Mouse (Mus musculus): ENCODE results near the gene Pigb. TPM values are rescaled to one million over a fixed set of nuclear protein-coding genes. Genes with fewer than 3 reads are reported as not detected.
"Not testable (repeated sequence)": the region's sequence is repeated elsewhere in the genome, so short reads cannot be mapped to it uniquely, and the experiment has no call there.

Gene Pigb
- 10 to 100 TPM; 11.0 to 13.8 TPM for total RNA-seq (2021)
- long read RNA-seq, experiment 1, partial matches to known transcripts: 0 of 3 reads
- long read RNA-seq, experiment 1, other reads (novel, unspliced or antisense): 0 of 3 reads
- long read RNA-seq, experiment 2, partial matches to known transcripts: 1 of 6 reads
- long read RNA-seq, experiment 2, other reads (novel, unspliced or antisense): 4 of 6 reads

DNA sequence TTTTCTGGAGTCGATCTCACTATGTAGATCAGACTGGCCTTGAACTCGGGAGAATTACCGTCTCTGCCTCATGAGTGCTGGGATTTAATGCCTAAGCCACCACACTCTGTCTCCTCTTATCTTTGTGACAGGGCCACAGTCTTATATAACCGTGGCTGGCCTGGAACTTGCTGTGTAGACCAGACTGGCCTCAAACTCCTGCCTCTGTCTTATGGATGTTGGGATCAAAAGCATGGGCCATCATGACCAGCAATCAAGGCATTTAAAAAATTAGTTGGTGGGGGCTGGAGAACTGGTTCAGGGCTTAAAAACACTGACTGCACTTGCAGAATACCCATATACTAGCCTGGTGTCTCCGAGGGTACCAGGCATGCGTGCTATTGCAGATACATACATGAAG lies at the start of gene Pigb:
Pigb (minus strand) TSS at position 299 of the 400 bp plus-strand sequence.
- DNase-seq (ENCODE audit: low spot score in 2 of 2): no peak

GRCm38 (mm10) chr9:73089222-73089920 lies 49.2 kb upstream of the Pigb start:
- DNase-seq (ENCODE audit: low spot score in 2 of 2): no peak

DNA sequence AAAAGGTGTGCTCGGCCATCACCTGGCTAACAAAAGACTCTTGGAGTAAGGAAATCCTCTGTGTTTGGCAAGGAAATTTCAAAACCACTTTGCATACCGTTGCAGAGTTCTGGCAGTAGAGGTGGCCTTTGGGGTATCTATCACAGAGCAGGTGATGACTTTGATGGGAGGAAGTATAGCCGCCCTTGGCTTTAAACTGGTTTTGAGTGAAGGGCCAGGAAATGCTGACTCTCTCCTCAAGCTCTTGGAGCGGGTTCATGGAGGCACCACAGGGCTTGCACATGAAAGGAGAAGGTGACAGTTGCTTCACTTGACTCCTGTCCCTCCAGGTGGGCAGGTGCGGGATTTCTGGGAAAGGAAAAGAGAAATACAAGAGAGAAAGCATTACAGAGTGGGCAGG lies 47.4 kb upstream of the Pigb start:
- no peak for DNase-seq (ENCODE audit: low spot score in 2 of 2)

- no peak for DNase-seq (ENCODE audit: low spot score in 2 of 2)
Observed at GRCm38 (mm10) chr9:73087121-73087520, 46.9 kb upstream of the Pigb start.

DNA sequence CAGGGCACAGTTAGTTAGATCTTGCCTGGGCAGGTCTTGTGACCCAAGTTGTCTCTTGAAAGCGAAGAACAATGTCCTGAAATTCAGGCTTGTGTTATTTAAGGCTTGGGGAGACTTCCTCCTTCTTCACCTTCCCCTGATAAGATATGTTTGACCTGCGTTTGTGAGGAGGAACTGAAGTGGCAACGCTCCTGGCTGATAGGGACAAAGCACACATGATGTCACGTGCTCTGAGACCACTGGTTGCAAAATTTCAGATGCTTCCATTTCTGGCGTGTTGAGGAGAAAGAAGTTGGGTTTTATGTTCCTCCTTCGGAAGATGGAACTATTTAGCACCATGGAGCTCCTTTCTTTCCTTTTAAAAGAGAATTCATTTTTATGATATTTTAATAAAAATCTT lies 45.7 kb upstream of the Pigb start:
- DNase-seq (ENCODE audit: low spot score in 2 of 2): no peak

GRCm38 (mm10) chr9:73083956-73084355 lies 43.8 kb upstream of the Pigb start:
- DNase-seq (ENCODE audit: low spot score in 2 of 2): no peak

DNA sequence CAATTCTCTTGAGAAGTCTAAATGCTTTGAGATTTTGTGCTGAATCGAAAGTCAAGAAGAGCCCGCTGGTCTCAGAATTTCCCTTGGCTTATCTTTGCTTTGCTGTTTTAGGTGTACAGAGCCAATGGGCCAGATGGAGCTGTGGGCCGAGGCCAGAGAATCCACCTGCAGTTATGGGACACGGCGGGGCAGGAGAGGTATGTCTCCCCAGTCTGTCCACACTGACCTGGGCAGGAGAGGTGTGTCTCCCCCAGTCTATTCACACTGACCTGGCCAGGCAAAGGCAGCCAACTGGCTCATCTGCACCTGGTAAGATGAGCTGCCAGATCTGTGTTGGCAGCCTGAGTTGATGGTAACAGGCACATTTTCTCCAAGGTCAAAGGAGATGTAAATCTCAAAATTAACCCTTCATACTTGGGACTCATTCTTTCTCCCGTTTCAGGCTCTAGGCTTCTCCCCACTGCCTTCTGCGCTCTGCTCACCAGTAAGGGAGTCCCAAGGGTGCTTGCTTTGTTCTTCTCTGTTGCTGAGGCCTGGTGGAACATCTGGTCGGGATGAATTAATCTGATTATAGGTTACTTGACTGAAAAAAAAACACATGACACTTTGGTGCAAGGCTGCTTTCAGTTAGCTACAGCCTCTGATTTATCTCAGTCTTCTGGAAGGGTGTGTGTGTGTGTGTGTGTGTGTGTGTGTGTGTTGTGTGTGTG lies 42.3 kb upstream of the Pigb start:
- no peak for DNase-seq (ENCODE audit: low spot score in 2 of 2)

DNA sequence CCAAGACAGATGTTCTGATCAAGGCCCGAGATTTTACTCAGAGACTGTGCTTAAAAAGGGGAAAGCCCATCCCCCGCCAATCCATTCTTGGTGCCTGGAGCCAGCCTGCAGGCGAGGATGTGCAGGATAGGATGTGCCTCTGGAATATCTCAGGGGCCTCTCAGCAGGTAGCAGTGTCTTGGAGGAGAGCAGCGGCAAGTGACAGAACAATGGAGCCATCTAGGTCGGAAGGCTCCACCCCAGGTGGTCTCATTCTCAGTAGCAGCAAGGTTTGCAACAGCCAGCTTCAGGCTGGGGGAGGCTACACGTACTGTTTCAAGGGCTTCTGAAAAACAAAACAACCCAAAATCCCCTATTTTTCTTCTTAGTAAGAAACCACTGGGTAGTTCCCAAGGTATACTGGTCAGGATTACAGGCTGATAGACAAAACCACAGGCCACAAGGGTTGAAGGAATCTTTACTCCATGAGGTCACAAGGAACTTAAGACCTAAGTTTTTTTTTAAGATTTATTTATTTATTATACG lies 39.7 kb upstream of the Pigb start:
- no peak for DNase-seq (ENCODE audit: low spot score in 2 of 2)

GRCm38 (mm10) chr9:73079349-73079748 lies 39.2 kb upstream of the Pigb start:
- DNase-seq (ENCODE audit: low spot score in 2 of 2): not testable (repeated sequence)

DNA sequence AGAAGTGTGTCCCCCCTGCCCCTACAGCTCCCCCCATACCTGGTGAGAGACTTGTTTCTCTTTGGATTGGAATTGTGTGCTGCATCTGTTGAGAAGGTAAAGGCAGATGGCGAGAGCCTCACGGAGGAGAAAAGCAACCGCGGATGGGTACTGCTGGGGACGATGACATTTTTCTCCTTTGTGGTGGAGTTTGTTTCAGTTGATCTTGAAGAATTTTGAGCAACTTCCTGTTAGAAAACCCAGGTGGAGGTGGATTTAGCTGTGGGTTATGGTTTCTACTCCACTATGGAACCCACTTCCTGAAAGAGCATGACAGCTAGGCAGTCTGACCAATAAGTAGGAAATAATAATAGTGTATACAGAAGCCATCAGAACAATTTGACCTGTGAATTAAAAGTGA lies 33.0 kb upstream of the Pigb start:
- DNase-seq (ENCODE audit: low spot score in 2 of 2): no peak

DNA sequence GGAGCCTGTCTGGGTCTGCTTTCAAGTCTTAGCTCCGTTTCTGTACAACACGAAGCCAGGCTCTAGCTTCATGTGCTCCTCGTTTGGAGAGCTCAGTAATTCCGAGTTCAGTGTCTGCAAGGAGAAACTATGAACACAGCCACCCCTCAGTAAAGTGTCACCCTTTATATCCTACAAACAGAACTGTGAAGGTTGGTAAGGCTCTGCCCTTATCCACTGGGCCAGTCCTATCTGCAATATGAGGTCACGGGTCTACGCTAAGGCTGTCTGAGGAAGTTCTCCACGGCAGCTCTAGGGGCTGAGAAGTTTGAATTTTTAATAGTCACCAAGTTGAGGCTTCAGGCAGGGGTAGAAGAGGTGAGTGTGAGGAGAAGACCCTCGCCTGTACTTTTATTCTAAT lies 32.2 kb upstream of the Pigb start:
- DNase-seq (ENCODE audit: low spot score in 2 of 2): no peak

GRCm38 (mm10) chr9:73070971-73071659 lies 30.9 kb upstream of the Pigb start:
- no peak for DNase-seq (ENCODE audit: low spot score in 2 of 2)

GRCm38 (mm10) chr9:73068688-73069087 lies 28.5 kb upstream of the Pigb start:
- no peak for DNase-seq (ENCODE audit: low spot score in 2 of 2)

DNA sequence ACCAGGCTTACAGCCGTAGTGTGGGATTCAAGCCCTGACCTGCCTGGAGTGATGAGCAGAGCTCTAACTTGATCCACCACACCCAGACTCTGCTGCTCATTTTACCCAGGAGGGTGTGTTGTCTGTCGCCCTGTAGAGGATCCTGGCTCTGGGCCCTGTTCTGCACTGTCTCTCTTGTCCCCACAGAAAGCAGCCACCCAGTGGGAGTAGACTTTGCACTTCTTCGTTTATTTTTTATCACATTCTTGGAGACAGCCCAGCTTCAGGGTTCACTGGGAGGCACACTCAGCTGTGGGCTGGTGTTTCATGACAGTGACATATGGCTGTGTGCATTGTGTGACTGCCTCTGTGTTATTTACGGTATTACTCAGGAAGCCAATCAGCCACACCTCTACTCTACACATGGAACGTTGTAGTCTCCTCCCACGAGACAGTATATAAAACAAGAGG lies 28.1 kb upstream of the Pigb start:
- no peak for DNase-seq (ENCODE audit: low spot score in 2 of 2)

DNA sequence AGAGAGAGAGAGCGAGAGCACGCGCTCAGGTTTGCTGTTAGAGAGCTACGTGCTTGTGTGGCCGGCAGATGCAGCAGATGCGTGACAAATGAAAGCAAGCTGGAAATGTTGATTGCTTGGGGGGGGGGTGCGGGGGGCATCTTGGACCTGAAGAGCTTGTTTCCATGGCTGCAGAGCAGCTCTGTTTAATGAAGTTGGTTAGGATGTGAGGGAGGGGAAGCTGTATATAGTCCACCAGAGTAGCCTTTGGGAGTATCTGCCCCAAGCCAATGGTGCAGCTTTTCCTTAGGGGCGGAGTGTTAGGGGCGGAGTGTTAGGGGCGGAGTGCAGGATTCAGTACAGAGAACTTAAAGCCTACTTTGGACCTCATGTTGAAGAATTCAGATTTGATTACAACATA lies 26.9 kb upstream of the Pigb start:
- DNase-seq (ENCODE audit: low spot score in 2 of 2): no peak

DNA sequence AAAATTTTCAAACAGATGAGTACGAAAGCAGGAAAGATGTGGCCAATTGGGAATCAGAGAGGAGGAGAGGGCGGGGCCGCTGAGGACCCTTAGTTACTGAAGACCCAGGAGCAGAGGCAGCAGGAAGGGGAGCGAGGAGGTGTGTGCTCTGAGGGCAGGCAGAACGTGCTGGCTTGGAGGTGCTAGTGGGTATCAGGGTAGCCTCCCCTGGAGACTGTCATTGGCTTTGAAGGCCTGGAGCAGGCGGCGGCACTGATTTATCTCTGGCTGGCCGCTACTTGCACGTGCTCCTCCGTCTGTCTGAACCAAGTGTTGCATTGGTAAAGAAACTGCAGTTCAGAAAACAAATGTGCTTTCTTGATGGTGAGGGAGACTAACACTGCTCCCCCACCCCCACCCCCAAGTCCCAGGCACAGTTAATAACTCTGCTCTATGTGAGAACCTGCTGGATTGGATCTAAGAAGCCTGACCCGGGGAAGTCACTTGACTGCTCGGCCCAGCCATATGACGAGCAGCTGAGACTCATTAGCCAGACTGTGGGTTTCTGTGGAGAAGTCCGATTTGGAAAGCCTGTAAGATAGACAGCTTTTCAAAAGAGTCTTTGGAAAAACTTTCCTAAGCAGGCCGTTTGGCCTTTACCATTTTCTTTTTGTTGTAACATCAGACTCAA lies 23.6 kb upstream of the Pigb start:
- DNase-seq (ENCODE audit: low spot score in 2 of 2): no peak

DNA sequence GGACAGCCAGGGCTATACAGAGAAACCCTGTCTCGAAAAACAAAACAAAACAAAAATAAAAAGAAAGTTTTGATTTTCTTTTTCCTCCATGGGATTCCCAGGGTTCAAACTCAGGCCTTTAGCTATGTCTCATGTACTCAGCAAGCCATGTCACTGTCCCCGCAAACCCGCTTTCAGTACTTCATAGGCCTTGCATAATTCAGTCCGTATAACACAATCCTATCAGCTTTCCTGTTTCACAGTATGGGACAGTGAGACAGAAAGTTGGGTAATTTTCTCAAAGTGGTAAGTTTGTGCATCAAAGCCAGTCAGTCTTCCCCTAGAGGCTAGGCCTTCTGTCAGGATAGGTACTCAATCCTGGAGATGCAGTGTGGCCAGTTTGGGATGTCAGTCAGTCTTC lies 19.0 kb upstream of the Pigb start:
- no peak for DNase-seq (ENCODE audit: low spot score in 2 of 2)

GRCm38 (mm10) chr9:73055441-73055911 lies 15.3 kb upstream of the Pigb start:
- peak in 1 of 2 experiments; percentile 51 for DNase-seq (ENCODE audit: low spot score in 2 of 2)

GRCm38 (mm10) chr9:73050606-73051005 lies 10.4 kb upstream of the Pigb start:
- no peak for DNase-seq (ENCODE audit: low spot score in 2 of 2)

DNA sequence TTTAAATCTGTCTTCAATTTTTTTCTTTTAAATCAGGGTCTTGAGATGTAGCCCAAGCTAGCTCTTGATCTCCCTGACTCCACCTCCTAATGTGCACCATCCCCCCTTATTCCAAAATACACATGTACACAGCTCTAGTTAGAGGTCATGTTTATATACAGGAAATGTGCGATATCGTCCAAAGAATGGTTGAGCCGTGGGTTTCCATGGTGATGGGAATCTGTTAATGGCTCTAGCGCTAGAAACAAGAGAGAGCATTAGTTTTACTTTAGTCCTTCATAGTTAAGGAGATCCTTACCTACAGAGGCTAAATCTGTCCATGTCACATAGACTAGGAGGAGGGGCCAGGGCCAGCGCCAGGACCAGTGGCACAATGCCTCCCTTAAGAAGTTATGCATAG lies 9.7 kb upstream of the Pigb start:
- DNase-seq (ENCODE audit: low spot score in 2 of 2): no peak

GRCm38 (mm10) chr9:73048927-73049326 lies 8.7 kb upstream of the Pigb start:
- no peak for DNase-seq (ENCODE audit: low spot score in 2 of 2)
